Mouse (Mus musculus) CH12.LX (cell line): ENCODE results near the gene Lamc2. TPM values are rescaled to one million over a fixed set of nuclear protein-coding genes. Genes with fewer than 3 reads are reported as not detected.

Experiments
- DNase-seq: peaks from one replicate; pipeline ENCODE4 v3.0.0-alpha.2; 2013; ENCODE audit errors: extremely low read depth
- H3K27ac ChIP-seq: 2 replicates; pipeline ENCODE4 v1.5.1; 2012; ENCODE audit warnings: low read depth, mild to moderate bottlenecking, control low read depth, moderate library complexity; ENCODE audit not compliant: insufficient read depth
- H3K27me3 ChIP-seq: replicated peaks from 2 replicates; pipeline ENCODE3; 2012; ENCODE audit warnings: inconsistent platforms
- H3K36me3 ChIP-seq, 2 experiments: replicated peaks in 1 of 2; 2 replicates each; pipeline versions ENCODE3 to v1.6.1; 2012; ENCODE audit warnings: inconsistent platforms in 1 of 2, low read length in 1 of 2, mild to moderate bottlenecking in 1 of 2, mixed read lengths in 1 of 2, moderate library complexity in 1 of 2; ENCODE audit not compliant: control insufficient read depth in 1 of 2, insufficient read depth in 1 of 2
- H3K4me1 ChIP-seq, 2 experiments: 2 replicates each; pipeline ENCODE4 v1.6.1; 2012; ENCODE audit warnings: inconsistent platforms in 1 of 2, moderate library complexity in 1 of 2; ENCODE audit not compliant: insufficient read depth in 2 of 2, control insufficient read depth in 1 of 2
- H3K4me2 ChIP-seq: 2 replicates; pipeline ENCODE4 v1.6.1; 2012; ENCODE audit warnings: low read depth, mild to moderate bottlenecking, control low read depth; ENCODE audit not compliant: poor library complexity, insufficient read depth, severe bottlenecking
- H3K4me3 ChIP-seq, 3 experiments: fragments of 150-350 bp in 1 of 3; sonication (generic) in 1 of 3; replicated peaks in 1 of 3; 2 replicates each; pipeline versions ENCODE3 to v1.5.1; 2011 to 2012; ENCODE audit warnings: low read depth in 2 of 3, low read length in 2 of 3, mild to moderate bottlenecking in 2 of 3, moderate library complexity in 2 of 3, control low read depth in 1 of 3, improper control_type of control experiment in 1 of 3, inconsistent platforms in 1 of 3, mixed read lengths in 1 of 3; ENCODE audit not compliant: poor library complexity in 1 of 3
- H3K79me2 ChIP-seq: replicated peaks from 2 replicates; pipeline ENCODE4 v1.6.1; 2012; ENCODE audit warnings: mild to moderate bottlenecking, moderate library complexity; ENCODE audit not compliant: control insufficient read depth, poor library complexity, insufficient read depth, severe bottlenecking; ENCODE audit errors: extremely low read depth
- H3K9ac ChIP-seq: 2 replicates; pipeline ENCODE4 v1.6.1; 2012; ENCODE audit warnings: low read depth, mild to moderate bottlenecking, control low read depth, moderate library complexity; ENCODE audit not compliant: insufficient read depth
- H3K9me3 ChIP-seq: replicated peaks from 2 replicates; pipeline ENCODE3; 2012; ENCODE audit warnings: low read length, inconsistent platforms, mixed read lengths
- BHLHE40 ChIP-seq: IDR thresholded peaks from 2 replicates; pipeline ENCODE4 v1.6.1; 2011; ENCODE audit warnings: mild to moderate bottlenecking, low read depth, low read length, improper control_type of control experiment
- CHD1 ChIP-seq: IDR thresholded peaks from 2 replicates; pipeline ENCODE4 v1.6.1; 2012; ENCODE audit warnings: low read depth, low read length, improper control_type of control experiment, inconsistent platforms
- CTCF ChIP-seq, 2 experiments: IDR thresholded peaks in 1 of 2; conservative IDR thresholded peaks in 1 of 2; 2 replicates each; pipeline ENCODE4 v1.5.1; 2011 to 2012; ENCODE audit warnings: low read depth in 2 of 2, low read length in 2 of 2, improper control_type of control experiment in 1 of 2, inconsistent platforms in 1 of 2, mild to moderate bottlenecking in 1 of 2, moderate library complexity in 1 of 2
- GABPA ChIP-seq: IDR thresholded peaks from 2 replicates; pipeline ENCODE4 v1.6.1; 2012; ENCODE audit warnings: low read depth, low read length, improper control_type of control experiment, inconsistent platforms; ENCODE audit not compliant: insufficient replicate concordance
- HCFC1 ChIP-seq: IDR thresholded peaks from 2 replicates; pipeline ENCODE4 v1.6.1; 2012; ENCODE audit warnings: low read depth, mild to moderate bottlenecking, inconsistent platforms, low read length, improper control_type of control experiment
- IRF4 ChIP-seq: IDR thresholded peaks from 2 replicates; pipeline ENCODE4 v1.6.1; 2014; ENCODE audit warnings: low read depth, mild to moderate bottlenecking, inconsistent platforms, low read length, improper control_type of control experiment
- JUN ChIP-seq: IDR thresholded peaks from 2 replicates; pipeline ENCODE4 v1.6.1; 2011; ENCODE audit warnings: low read depth, mild to moderate bottlenecking, low read length, improper control_type of control experiment, moderate library complexity; ENCODE audit not compliant: insufficient read depth
- JUND ChIP-seq: conservative IDR thresholded peaks from 2 replicates; pipeline ENCODE4 v1.6.1; 2011; ENCODE audit warnings: low read depth, low read length, improper control_type of control experiment
- MAFK ChIP-seq: IDR thresholded peaks from 2 replicates; pipeline ENCODE4 v1.6.1; 2011; ENCODE audit warnings: low read length, improper control_type of control experiment; ENCODE audit not compliant: insufficient replicate concordance
- MAX ChIP-seq: IDR thresholded peaks from 2 replicates; pipeline ENCODE4 v1.6.1; 2011; ENCODE audit warnings: low read length, improper control_type of control experiment
- MAZ ChIP-seq: IDR thresholded peaks from 2 replicates; pipeline ENCODE4 v1.6.1; 2012; ENCODE audit warnings: low read depth, mild to moderate bottlenecking, inconsistent platforms, low read length, improper control_type of control experiment, moderate library complexity
- MEF2A ChIP-seq: IDR thresholded peaks from 2 replicates; pipeline ENCODE4 v1.6.1; 2014; ENCODE audit warnings: low read depth, mild to moderate bottlenecking, inconsistent platforms, low read length, improper control_type of control experiment, borderline replicate concordance
- MXI1 ChIP-seq: IDR thresholded peaks from 2 replicates; pipeline ENCODE4 v1.6.1; 2011; ENCODE audit warnings: mild to moderate bottlenecking, low read depth, low read length, improper control_type of control experiment
- NELFE ChIP-seq: IDR thresholded peaks from 2 replicates; pipeline ENCODE4 v1.6.1; 2011; ENCODE audit warnings: low read depth, low read length, improper control_type of control experiment
- NRF1 ChIP-seq: IDR thresholded peaks from 2 replicates; pipeline ENCODE4 v1.6.1; 2014; ENCODE audit warnings: low read depth, mild to moderate bottlenecking, inconsistent platforms, low read length, improper control_type of control experiment, moderate library complexity
- PAX5 ChIP-seq: IDR thresholded peaks from 2 replicates; pipeline ENCODE4 v1.6.1; 2012; ENCODE audit warnings: low read length, inconsistent platforms, mixed read lengths
- POLR2A ChIP-seq: IDR thresholded peaks from 2 replicates; pipeline ENCODE4 v1.6.1; 2011; ENCODE audit warnings: low read depth, mild to moderate bottlenecking, improper control_type of control experiment, low read length
- RAD21 ChIP-seq: IDR thresholded peaks from 2 replicates; pipeline ENCODE4 v1.6.1; 2011; ENCODE audit warnings: low read depth, mild to moderate bottlenecking, low read length, improper control_type of control experiment, moderate library complexity
- RCOR1 ChIP-seq: conservative IDR thresholded peaks from 2 replicates; pipeline ENCODE4 v1.6.1; 2012; ENCODE audit warnings: low read depth, mild to moderate bottlenecking, inconsistent platforms, low read length, improper control_type of control experiment
- SIN3A ChIP-seq: IDR thresholded peaks from 2 replicates; pipeline ENCODE4 v1.6.1; 2012; ENCODE audit warnings: low read length, improper control_type of control experiment, inconsistent platforms
- TBP ChIP-seq: conservative IDR thresholded peaks from 2 replicates; pipeline ENCODE4 v1.6.1; 2011; ENCODE audit warnings: low read depth, low read length, improper control_type of control experiment
- TCF12 ChIP-seq: IDR thresholded peaks from 2 replicates; pipeline ENCODE4 v1.6.1; 2014; ENCODE audit warnings: low read depth, mild to moderate bottlenecking, inconsistent platforms, low read length, improper control_type of control experiment
- UBTF ChIP-seq: IDR thresholded peaks from 2 replicates; pipeline ENCODE4 v1.6.1; 2012; ENCODE audit warnings: low read depth, mild to moderate bottlenecking, inconsistent platforms, low read length, improper control_type of control experiment, moderate library complexity
- USF1 ChIP-seq: IDR thresholded peaks from 2 replicates; pipeline ENCODE4 v1.6.1; 2014; ENCODE audit warnings: low read depth, mild to moderate bottlenecking, inconsistent platforms, low read length, improper control_type of control experiment
- ZC3H11A ChIP-seq: IDR thresholded peaks from 2 replicates; pipeline ENCODE4 v1.6.1; 2012; ENCODE audit warnings: low read depth, mild to moderate bottlenecking, inconsistent platforms, low read length, improper control_type of control experiment
- ZKSCAN1 ChIP-seq: IDR thresholded peaks from 2 replicates; pipeline ENCODE4 v1.6.1; 2012; ENCODE audit warnings: low read depth, inconsistent platforms, low read length, improper control_type of control experiment, borderline replicate concordance
- ZMIZ1 ChIP-seq: IDR thresholded peaks from 2 replicates; pipeline ENCODE4 v1.6.1; 2012; ENCODE audit warnings: low read depth, mild to moderate bottlenecking, inconsistent platforms, low read length, improper control_type of control experiment
- ZNF384 ChIP-seq: IDR thresholded peaks from 2 replicates; pipeline ENCODE4 v1.6.1; 2012; ENCODE audit warnings: low read depth, low read length, improper control_type of control experiment, inconsistent platforms
- dilution Hi-C: fragments of 300-500 bp; cut with MboI; formaldehyde crosslinking; loops from 2 replicates; pipeline ENCODE4 v1.14.3; 2020; ENCODE audit warnings: low sequenced_read_pairs; ENCODE audit not compliant: extremely low pct_unique_long_range_greater_than_20kb, extremely low pct_ligation_motif_present
- in situ Hi-C: fragments of 300-500 bp; cut with MboI; formaldehyde crosslinking; loops from 3 replicates; pipeline ENCODE4 v1.14.3; 2019; ENCODE audit warnings: low sequenced_read_pairs, low pct_ligation_motif_present, low pct_unique_long_range_greater_than_20kb, mixed read lengths
- polyA plus RNA-seq: library from polyadenylated mRNA; unstranded; fragments of >175 nt; gene quantifications from 2 replicates; pipeline ENCODE4 v1.2.1, GENCODE M21; 2012; ENCODE audit warnings: low read depth; ENCODE audit not compliant: insufficient read length
- total RNA-seq, 2 experiments: library from RNA; depleted of rRNA; stranded (reverse); fragments of 300-350 nt in 1 of 2; fragments of >200 nt in 1 of 2; gene quantifications; 2 replicates each; pipeline ENCODE4 v1.2.3; 2012 to 2014

The Lamc2 gene
- total and polyA plus RNA-seq, 3 experiments, result 0.09 to 1.0 (median 0.25) TPM

DNA sequence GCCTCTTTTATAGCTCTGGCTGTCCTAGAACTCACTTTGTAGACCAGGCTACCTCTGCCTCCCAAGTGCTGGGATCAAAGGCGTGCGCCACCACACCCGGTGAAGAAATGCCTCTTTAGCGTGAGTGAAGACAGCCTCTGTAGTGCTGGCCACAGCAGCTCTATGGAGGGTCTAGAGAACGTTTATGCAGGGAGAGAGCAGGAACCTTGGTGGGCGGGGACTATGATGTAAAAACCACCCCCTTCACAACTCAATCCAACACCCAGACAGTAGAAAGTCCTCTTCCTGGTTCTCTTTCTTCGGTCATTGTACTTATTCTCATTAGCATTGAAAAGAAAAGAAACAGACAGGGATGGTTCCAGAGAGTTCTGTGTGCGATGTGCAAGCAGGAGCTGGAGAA lies 40.8 kb upstream of the Lamc2 start:
- Histone ChIP-seq H3K4me2 (no peak overlapping the region), H3K27me3 (no peaks in the 10 kb centered on the region), H3K9ac (no peak overlapping the region), H3K4me1 (no peaks in the 10 kb centered on the region), H3K9me3 (no peaks in the 10 kb centered on the region), H3K4me3 (no peak overlapping the region), H3K36me3 (peaks cover 46 to 81% of the 10 kb centered on the region in 2 experiments), H3K27ac (no peak overlapping the region), H3K79me2 (no peaks in the 10 kb centered on the region)
- in situ Hi-C loops (no loop called here), dilution Hi-C loops (no loop called here)
- TF ChIP-seq TCF12, result no peak
- no peak for TF ChIP-seq JUND
- TF ChIP-seq MAX, result no peak
- no peak for TF ChIP-seq HCFC1
- no peak for TF ChIP-seq MAFK
- TF ChIP-seq RCOR1, result no peak
- TF ChIP-seq USF1, result no peak
- TF ChIP-seq UBTF, result no peak
- TF ChIP-seq CHD1, result no peak
- TF ChIP-seq IRF4, result no peak
- no peak for TF ChIP-seq GABPA
- no peak for TF ChIP-seq TBP
- no peak for TF ChIP-seq MEF2A
- TF ChIP-seq PAX5, result no peak
- TF ChIP-seq NELFE, result no peak
- TF ChIP-seq ZKSCAN1, result no peak
- TF ChIP-seq ZNF384, result no peak
- TF ChIP-seq BHLHE40, result no peak
- DNase-seq, result no peak

- H3K27ac ChIP-seq, result no peak overlapping the region
- H3K4me2 ChIP-seq, result no peak overlapping the region
- no peak for TF ChIP-seq POLR2A
- TF ChIP-seq MAZ, result no peak
- no peak for TF ChIP-seq NELFE
- no peak for TF ChIP-seq TCF12
- TF ChIP-seq JUN, result no peak
- TF ChIP-seq CTCF (conservative IDR thresholded peaks at IDR 0.05 in 1 of 2, IDR thresholded peaks at IDR 0.05 in 1 of 2; ENCODE audit: low read depth in 2 of 2, low read length in 2 of 2), result no peak
- no peak for TF ChIP-seq MAX
- no peak for TF ChIP-seq NRF1
- TF ChIP-seq ZC3H11A, result no peak
- TF ChIP-seq HCFC1, result no peak
- TF ChIP-seq ZMIZ1, result no peak
- TF ChIP-seq MXI1, result no peak
- no peak for TF ChIP-seq SIN3A
- TF ChIP-seq ZNF384, result no peak
- TF ChIP-seq RAD21, result no peak
- no peak overlapping the region for H3K9ac ChIP-seq
- in situ Hi-C loops (no loop called here), dilution Hi-C loops (no loop called here)
- H3K36me3 ChIP-seq, result peaks cover 47 to 79% of the 10 kb centered on the region in 2 experiments
- H3K4me1 ChIP-seq, result no peaks in the 10 kb centered on the region
- no peaks in the 10 kb centered on the region for H3K79me2 ChIP-seq
- no peak overlapping the region for H3K4me3 ChIP-seq
- DNase-seq, result no peak
- H3K27me3 ChIP-seq, result no peaks in the 10 kb centered on the region
- H3K9me3 ChIP-seq, result no peaks in the 10 kb centered on the region
Observed at GRCm38 (mm10) chr1:153225786-153226725, 39.8 kb upstream of the Lamc2 start.
